Mouse (Mus musculus): ENCODE measurements around the gene Atxn7l1.

DNA sequence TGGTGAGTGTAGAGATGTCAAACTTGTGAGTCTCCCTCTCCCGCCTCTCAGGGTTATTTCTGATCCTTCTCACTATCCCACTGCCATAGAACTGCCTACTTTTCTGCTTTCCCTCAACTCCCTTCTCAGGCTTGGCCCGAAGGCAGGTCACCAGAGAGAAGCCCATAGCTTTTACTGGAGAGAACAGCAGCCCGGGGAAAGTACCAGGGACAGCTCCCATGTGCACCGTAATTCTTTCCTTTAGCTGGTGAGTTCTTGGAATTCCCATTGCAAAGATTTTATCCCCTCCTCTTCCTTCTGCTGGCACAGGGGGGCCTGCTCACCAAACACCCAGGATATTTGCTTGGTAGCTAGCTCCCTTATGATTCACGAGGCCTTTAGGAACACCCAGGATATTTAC lies 190.7 kb downstream of the Atxn7l1 start:
- no peak for TF ChIP-seq GATA1 (IDR thresholded peaks at IDR 0.05; ENCODE audit: low read length)
- no peak for TF ChIP-seq TAL1 (IDR thresholded peaks at IDR 0.05; ENCODE audit: low read length)

All from erythroblast, embryonic 14.5 days (primary cell).